Mouse (Mus musculus): Measurements from ENCODE around the gene Zfc3h1.

Zfc3h1 gene

GRCm38 (mm10) chr10:115478441-115479141, 93.8 kb downstream of the Zfc3h1 start:
- no peak for DNase-seq

Data from thymus, postnatal 4 days (tissue).